In genomic region chr9:35200529-35201060, GRCm38 (mm10) we compare ENCODE assay signal across 8 mouse cellular contexts. TPM values are rescaled to one million over a fixed set of nuclear protein-coding genes. Genes with fewer than 3 reads are reported as not detected.
DNase-seq lines count a peak whose midpoint lies in the region; ATAC-seq and TF ChIP-seq lines count a peak whose summit lies in the region.

No protein-coding gene starts in this region.

- in situ Hi-C loops in CH12.LX (cut with MboI; ENCODE audit: low pct_ligation_motif_present, low pct_unique_long_range_greater_than_20kb, low sequenced_read_pairs): loop anchor here (10.0 kb wide), 1 partner anchor 344 kb away; no protein-coding TSS in a partner anchor

- H3K4me1 ChIP-seq in CH12.LX (ENCODE audit: control insufficient read depth in 1 of 2, insufficient read depth in 2 of 2): peaks cover 0 to 40% of the 10 kb centered on the region in 2 experiments; a peak in 2 of 4 replicates
- H3K4me1 ChIP-seq in forebrain, embryonic 15.5 days: peaks cover 16% of the 10 kb centered on the region
- H3K4me1 ChIP-seq in liver, embryonic 15.5 days (replicated peaks): peaks cover 45% of the 10 kb centered on the region

- intact Hi-C loops in gastrocnemius, adult 2 months (cut with DNase I): no loop called here
- intact Hi-C loops in gastrocnemius, postnatal 14 days (cut with DNase I; ENCODE audit: low total_unique reads): no loop called here

- no peaks in the 10 kb centered on the region for H3K27me3 ChIP-seq in CH12.LX (replicated peaks)
- H3K27me3 ChIP-seq in forebrain, embryonic 15.5 days: no peaks in the 10 kb centered on the region
- no peaks in the 10 kb centered on the region for H3K27me3 ChIP-seq in liver, embryonic 15.5 days

- no peaks in the 10 kb centered on the region for H3K9me3 ChIP-seq in CH12.LX (replicated peaks; ENCODE audit: low read length)
- no peaks in the 10 kb centered on the region for H3K9me3 ChIP-seq in forebrain, embryonic 15.5 days
- H3K9me3 ChIP-seq in liver, embryonic 15.5 days (replicated peaks): no peaks in the 10 kb centered on the region

- H3K27ac ChIP-seq in gastrocnemius, adult 2 months: peak overlapping the region; percentile 96
- H3K27ac ChIP-seq in CH12.LX (ENCODE audit: insufficient read depth, low read depth): no peak overlapping the region
- no peak overlapping the region for H3K27ac ChIP-seq in forebrain, embryonic 15.5 days (replicated peaks)
- H3K27ac ChIP-seq in liver, embryonic 15.5 days (replicated peaks): peak overlapping the region; percentile 74; the same call in 1 of the 2 replicates

- TF ChIP-seq RAD21 in CH12.LX (IDR thresholded peaks at IDR 0.05; ENCODE audit: low read depth, low read length): no peak

- WGBS in forebrain, embryonic 15.5 days: 64% methylated on average over 9 of the region's 9 CpGs
- 16% methylated on average over 9 of the region's 9 CpGs for WGBS in liver, embryonic 15.5 days (ENCODE audit: insufficient replicate concordance)

- TF ChIP-seq POLR2A in CH12.LX (IDR thresholded peaks at IDR 0.05; ENCODE audit: low read depth, low read length): no peak

- peaks cover 14 to 41% of the 10 kb centered on the region in 2 experiments for H3K36me3 ChIP-seq in CH12.LX (replicated peaks in 1 of 2; ENCODE audit: control insufficient read depth in 1 of 2, insufficient read depth in 1 of 2, low read length in 1 of 2)
- H3K36me3 ChIP-seq in forebrain, embryonic 15.5 days: peaks cover 10% of the 10 kb centered on the region; the same call in 1 of the 2 replicates
- H3K36me3 ChIP-seq in liver, embryonic 15.5 days (replicated peaks): peaks cover 12% of the 10 kb centered on the region

- peaks cover 19% of the 10 kb centered on the region for H3K79me2 ChIP-seq in CH12.LX (replicated peaks; ENCODE audit: control insufficient read depth, extremely low read depth, insufficient read depth, poor library complexity, severe bottlenecking)

- TF ChIP-seq CTCF in gastrocnemius, adult 2 months (IDR thresholded peaks at IDR 0.05): no peak
- peak in 1 of 2 experiments; percentile 15; a peak in 1 of 4 replicates for TF ChIP-seq CTCF in CH12.LX (conservative IDR thresholded peaks at IDR 0.05 in 1 of 2, IDR thresholded peaks at IDR 0.05 in 1 of 2; ENCODE audit: low read depth in 2 of 2, low read length in 2 of 2)

- dilution Hi-C loops in CH12.LX (cut with MboI; ENCODE audit: extremely low pct_ligation_motif_present, extremely low pct_unique_long_range_greater_than_20kb, low sequenced_read_pairs): no loop called here

- ATAC-seq in forebrain, embryonic 15.5 days (replicated peaks): no peak
- peak; percentile 44 for ATAC-seq in liver, embryonic 15.5 days (ENCODE audit: insufficient read depth)

- peak overlapping the region; percentile 91 for H3K4me2 ChIP-seq in CH12.LX (ENCODE audit: insufficient read depth, low read depth, poor library complexity, severe bottlenecking)
- H3K4me2 ChIP-seq in forebrain, embryonic 15.5 days (replicated peaks): peak overlapping the region; percentile 86
- peak overlapping the region; percentile 91 for H3K4me2 ChIP-seq in liver, embryonic 15.5 days

- DNase-seq in gastrocnemius, adult 2 months: no peak
- DNase-seq in gastrocnemius, postnatal 14 days: no peak
- DNase-seq in CH12.LX (ENCODE audit: extremely low read depth): no peak
- no peak for DNase-seq in right cerebral cortex, postnatal 4 days
- DNase-seq in gastrocnemius, postnatal 4 days (ENCODE audit: low spot score in 2 of 2): no peak
- no peak for DNase-seq in layer of hippocampus, postnatal 36 days

- H3K4me3 ChIP-seq in gastrocnemius, adult 2 months: peak overlapping the region; percentile 96
- H3K4me3 ChIP-seq in CH12.LX (replicated peaks in 1 of 3; ENCODE audit: low read depth in 2 of 3, low read length in 2 of 3, poor library complexity in 1 of 3): peak overlapping the region; percentile 77 to 86 (median 80)
- peak overlapping the region; percentile 64 for H3K4me3 ChIP-seq in forebrain, embryonic 15.5 days
- peak overlapping the region; percentile 73 for H3K4me3 ChIP-seq in liver, embryonic 15.5 days (replicated peaks)

- TF ChIP-seq EP300 in CH12.LX (IDR thresholded peaks at IDR 0.05; ENCODE audit: low read length): no peak

- H3K9ac ChIP-seq in CH12.LX (ENCODE audit: insufficient read depth, low read depth): peak overlapping the region; percentile 83
- H3K9ac ChIP-seq in forebrain, embryonic 15.5 days (replicated peaks): no peak overlapping the region
- peak overlapping the region; percentile 73 for H3K9ac ChIP-seq in liver, embryonic 15.5 days

TF ChIP-seq in CH12.LX, 34 proteins besides CTCF, POLR2A, EP300 and RAD21:
- TF ChIP-seq MYC (IDR thresholded peaks at IDR 0.05; ENCODE audit: low read depth, low read length) (no peak), MEF2A (IDR thresholded peaks at IDR 0.05; ENCODE audit: borderline replicate concordance, low read depth, low read length) (no peak), ETS1 (conservative IDR thresholded peaks at IDR 0.05; ENCODE audit: low read depth, low read length) (no peak), USF2 (conservative IDR thresholded peaks at IDR 0.05; ENCODE audit: low read depth, low read length) (no peak), MXI1 (IDR thresholded peaks at IDR 0.05; ENCODE audit: low read depth, low read length) (no peak), MAFK (IDR thresholded peaks at IDR 0.05; ENCODE audit: insufficient replicate concordance, low read length) (no peak), ZC3H11A (IDR thresholded peaks at IDR 0.05; ENCODE audit: low read depth, low read length) (no peak)

RNA-seq across cellular contexts. Expression of gene Tirap, which starts 0.5 kb away (rescaled TPM):
- total RNA-seq in gastrocnemius, adult 2 months (2021): 10 to 100 TPM; 29.1 to 42.0 TPM
- 10 to 100 TPM; 17.0 to 20.0 TPM for total RNA-seq in gastrocnemius, postnatal 14 days (2021)
- total RNA-seq in CH12.LX (2012; rRNA removed) (10.5 and 11.8 TPM in 2 replicates), CH12.LX (2014; rRNA removed) (14.2 and 18.0 TPM in 2 replicates)
- polyA plus RNA-seq in CH12.LX (2012; ENCODE audit: insufficient read length, low read depth): 15.6 and 18.7 TPM in 2 replicates
- 3.8 and 4.4 TPM in 2 replicates for polyA plus RNA-seq in forebrain, embryonic 15.5 days (2015; fragmentation: Nextera tagmentation; extraction: Ambion mirVana)
- polyA plus RNA-seq in liver, embryonic 15.5 days (2015; fragmentation: Nextera tagmentation; extraction: Ambion mirVana): 9.0 and 9.1 TPM in 2 replicates
- total RNA-seq in gastrocnemius, postnatal 4 days (2021): 10 to 100 TPM; 11.0 to 11.6 TPM
- total RNA-seq in layer of hippocampus, postnatal 36 days (2021): 1 to 10 TPM; 1.5 to 2.4 TPM

RNA-seq across cellular contexts. Expression of gene Srpr, which starts 0.6 kb away (rescaled TPM):
- 100 to 1,000 TPM; 222 to 262 TPM for total RNA-seq in gastrocnemius, adult 2 months (2021)
- 100 to 1,000 TPM; 167 to 168 TPM for total RNA-seq in gastrocnemius, postnatal 14 days (2021)
- total RNA-seq in CH12.LX (2012; rRNA removed): 40.1 and 50.7 TPM in 2 replicates
- 33.0 and 38.2 TPM in 2 replicates for total RNA-seq in CH12.LX (2014; rRNA removed)
- polyA plus RNA-seq in CH12.LX (2012; ENCODE audit: insufficient read length, low read depth): 95.0 and 99.2 TPM in 2 replicates
- polyA plus RNA-seq in forebrain, embryonic 15.5 days (2015; fragmentation: Nextera tagmentation; extraction: Ambion mirVana): 49.4 and 54.4 TPM in 2 replicates
- 52.7 and 53.6 TPM in 2 replicates for polyA plus RNA-seq in liver, embryonic 15.5 days (2015; fragmentation: Nextera tagmentation; extraction: Ambion mirVana)
- 100 to 1,000 TPM; 113 to 118 TPM for total RNA-seq in gastrocnemius, postnatal 4 days (2021)
- 10 to 100 TPM; 62.7 to 68.3 TPM for total RNA-seq in layer of hippocampus, postnatal 36 days (2021)

RNA-seq across cellular contexts. Expression of gene Foxred1, which starts 10.3 kb away (rescaled TPM):
- total RNA-seq in gastrocnemius, adult 2 months (2021): 10 to 100 TPM; 17.6 to 20.3 TPM
- total RNA-seq in gastrocnemius, postnatal 14 days (2021): 10 to 100 TPM; 34.7 to 40.1 TPM
- total RNA-seq in CH12.LX (2012; rRNA removed) (31.1 and 40.3 TPM in 2 replicates), CH12.LX (2014; rRNA removed) (69.1 and 70.0 TPM in 2 replicates)
- polyA plus RNA-seq in CH12.LX (2012; ENCODE audit: insufficient read length, low read depth): 40.3 and 42.6 TPM in 2 replicates
- polyA plus RNA-seq in forebrain, embryonic 15.5 days (2015; fragmentation: Nextera tagmentation; extraction: Ambion mirVana): 42.8 and 43.4 TPM in 2 replicates
- polyA plus RNA-seq in liver, embryonic 15.5 days (2015; fragmentation: Nextera tagmentation; extraction: Ambion mirVana): 21.3 and 22.1 TPM in 2 replicates
- total RNA-seq in gastrocnemius, postnatal 4 days (2021): 10 to 100 TPM; 33.9 to 39.8 TPM
- total RNA-seq in layer of hippocampus, postnatal 36 days (2021): 10 to 100 TPM; 35.6 to 39.1 TPM

RNA-seq across cellular contexts. Expression of gene Dcps, which starts 24.7 kb away (rescaled TPM):
- 1 to 10 TPM; 7.7 to 8.4 TPM for total RNA-seq in gastrocnemius, adult 2 months (2021)
- total RNA-seq in gastrocnemius, postnatal 14 days (2021): 1 to 10 TPM; 5.8 to 7.4 TPM
- total RNA-seq in CH12.LX (2012; rRNA removed) (64.3 and 70.1 TPM in 2 replicates), CH12.LX (2014; rRNA removed) (113 TPM in 2 replicates)
- polyA plus RNA-seq in CH12.LX (2012; ENCODE audit: insufficient read length, low read depth): 94.3 and 102 TPM in 2 replicates
- polyA plus RNA-seq in forebrain, embryonic 15.5 days (2015; fragmentation: Nextera tagmentation; extraction: Ambion mirVana): 85.6 and 91.2 TPM in 2 replicates
- 49.2 and 50.0 TPM in 2 replicates for polyA plus RNA-seq in liver, embryonic 15.5 days (2015; fragmentation: Nextera tagmentation; extraction: Ambion mirVana)
- 10 to 100 TPM; 17.6 to 21.1 TPM for total RNA-seq in gastrocnemius, postnatal 4 days (2021)
- 10 to 100 TPM; 21.1 to 21.4 TPM for total RNA-seq in layer of hippocampus, postnatal 36 days (2021)

Comparison
In these comparisons a context has a peak if more than half of its experiments do, and no peak if none do; other contexts are left out.
1. H3K27ac ChIP-seq: peak in gastrocnemius, adult 2 months (single experiment) and liver, embryonic 15.5 days (single experiment); none in CH12.LX (single experiment) and forebrain, embryonic 15.5 days (single experiment).
2. Peak in every context shown above with its lines, with median percentiles within 50 percentile points of each other: H3K4me3 ChIP-seq and H3K4me2 ChIP-seq.